Mouse (Mus musculus) olfactory bulb, adult 2 months (tissue): ENCODE results near the gene Fgfr2.

Experiments used
- CTCF ChIP-seq: fragments of 200-500 bp; IDR thresholded peaks from 2 replicates; pipeline ENCODE4 v1.5.1; 2012; ENCODE audit warnings: low read depth, mild to moderate bottlenecking, low read length, moderate library complexity; ENCODE audit not compliant: insufficient read depth
- POLR2A ChIP-seq: fragments of 200-500 bp; IDR thresholded peaks from 2 replicates; pipeline ENCODE4 v1.6.1; 2012; ENCODE audit warnings: mild to moderate bottlenecking, low read depth, low read length, moderate library complexity; ENCODE audit not compliant: insufficient read depth

GRCm38 (mm10) chr7:132487361-132487760 is 635.8 kb downstream of the Fgfr2 start:
- TF ChIP-seq CTCF (no peak), POLR2A (no peak)
